20 mouse cellular contexts compared by ENCODE assay signal in the genomic region with DNA sequence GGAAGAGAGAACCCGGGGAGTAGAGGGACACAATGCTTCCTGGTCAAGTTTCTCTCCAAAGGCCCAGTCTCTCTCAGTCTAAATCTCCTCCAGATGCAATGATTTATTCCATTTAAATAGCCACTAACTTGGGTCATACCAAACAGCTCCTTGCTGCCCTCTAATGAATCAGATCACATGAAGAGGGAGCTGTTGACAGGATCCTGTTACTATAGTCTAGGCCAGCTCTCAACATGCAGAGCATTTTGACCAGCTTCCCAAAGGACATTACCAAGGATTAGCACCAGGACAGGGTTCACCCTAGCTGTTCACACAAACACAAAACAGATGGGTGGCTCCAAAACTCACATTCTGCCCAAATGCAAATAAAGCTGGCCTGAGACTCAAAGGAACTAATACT.
DNase-seq lines count a peak whose midpoint lies in the region; TF ChIP-seq lines count a peak whose summit lies in the region.
"Had no signal": no experiment of that assay in that cellular context is flagged by ENCODE, and none has a peak within 500 bp of the region (broad histone marks: within the 10 kb centered on the region; RNA-seq: fewer than 3 reads in every experiment).

No protein-coding gene starts in this region.

- intact Hi-C loops in heart, adult 2 months (cut with DNase I), result no loop called here

- H3K9ac ChIP-seq in heart, adult 2 months (ENCODE audit: low read depth, low read length), result no peak overlapping the region
- H3K9ac ChIP-seq: embryonic facial prominence, embryonic 12.5 days; forebrain, embryonic 12.5 days; hindbrain, embryonic 13.5 days; liver, embryonic 14.5 days; lung, embryonic 14.5 days; midbrain, embryonic 13.5 days had no signal

- H3K4me1 ChIP-seq in heart, adult 2 months (ENCODE audit: control insufficient read depth, insufficient read depth, low read length), result no peaks in the 10 kb centered on the region
- H3K4me1 ChIP-seq: embryonic facial prominence, embryonic 12.5 days; megakaryocyte, embryonic 14.5 days had no signal

- no peak for TF ChIP-seq EP300 in heart, adult 2 months (IDR thresholded peaks at IDR 0.05; ENCODE audit: insufficient read depth, low read depth, low read length)

- no peak overlapping the region for H3K27ac ChIP-seq in heart, adult 2 months
- H3K27ac ChIP-seq: embryonic facial prominence, embryonic 12.5 days; forebrain, embryonic 12.5 days; hindbrain, embryonic 13.5 days; liver, embryonic 14.5 days; midbrain, embryonic 13.5 days had no signal

- 0 out of 2 replicates have a peak, but pooled peaks have one; percentile 2 for TF ChIP-seq CTCF in heart, adult 2 months (IDR thresholded peaks at IDR 0.05)
- no peak for TF ChIP-seq CTCF in brain, embryonic 14.5 days (IDR thresholded peaks at IDR 0.05; ENCODE audit: borderline replicate concordance, extremely low read depth, insufficient read depth, insufficient read length)

- no peak for TF ChIP-seq POLR2A in heart, adult 2 months (IDR thresholded peaks at IDR 0.05; ENCODE audit: insufficient read depth, low read depth, low read length)
- no peak for TF ChIP-seq POLR2A in brain, embryonic 14.5 days (IDR thresholded peaks at IDR 0.05; ENCODE audit: borderline replicate concordance, extremely low read depth, insufficient read depth, insufficient read length, poor library complexity, severe bottlenecking)

- no peak for DNase-seq in heart, adult 2 months
- no peak for DNase-seq in heart, adult 11 months
- DNase-seq in NIH3T3 (ENCODE audit: low read depth), result peak; percentile 64
- peak; percentile 28 for DNase-seq in brain, embryonic 14.5 days (ENCODE audit: low read depth)
- DNase-seq in forelimb bud, embryonic 11.5 days (ENCODE audit: low read depth, low spot score), result peak; percentile 47
- DNase-seq in adrenal gland, adult 2 months, result no peak
- no peak for DNase-seq in right cerebral cortex, postnatal 25 days
- DNase-seq in lung, postnatal 14 days, result no peak
- DNase-seq: adrenal gland, postnatal 36 days; cerebellum, adult 11-12 months; kidney, postnatal 4 days; lung, embryonic 14.5 days; lung, postnatal 36 days had no signal

- 57% methylated on average over 1 of the region's 1 CpGs for WGBS in heart, adult 2 months

- H3K4me3 ChIP-seq in heart, adult 2 months, result no peak overlapping the region
- H3K4me3 ChIP-seq: embryonic facial prominence, embryonic 12.5 days; erythroblast, embryonic 14.5 days; forebrain, embryonic 12.5 days; hindbrain, embryonic 13.5 days; megakaryocyte, embryonic 14.5 days; midbrain, embryonic 13.5 days had no signal

- no peaks in the 10 kb centered on the region for H3K79me2 ChIP-seq in heart, adult 2 months (replicated peaks; ENCODE audit: control insufficient read depth, insufficient read depth, low read length)

- H3K36me3 ChIP-seq in heart, adult 2 months (ENCODE audit: control insufficient read depth, insufficient read depth, low read length), result no peaks in the 10 kb centered on the region
- H3K36me3 ChIP-seq: embryonic facial prominence, embryonic 12.5 days; forebrain, embryonic 12.5 days; hindbrain, embryonic 13.5 days had no signal

- no peaks in the 10 kb centered on the region for H3K27me3 ChIP-seq in heart, adult 2 months (ENCODE audit: control insufficient read depth, insufficient read depth, low read length)
- H3K27me3 ChIP-seq: embryonic facial prominence, embryonic 12.5 days; forebrain, embryonic 12.5 days; hindbrain, embryonic 13.5 days; megakaryocyte, embryonic 14.5 days; midbrain, embryonic 13.5 days had no signal

Comparison
In these comparisons a context has a peak if more than half of its experiments do, and no peak if none do; other contexts are left out.
1. DNase-seq: peak in NIH3T3 (single experiment), brain, embryonic 14.5 days (single experiment) and forelimb bud, embryonic 11.5 days (single experiment); none in heart, adult 2 months (0 of 2), heart, adult 11 months (single experiment), adrenal gland, adult 2 months (single experiment), right cerebral cortex, postnatal 25 days (single experiment) and lung, postnatal 14 days (single experiment).